Mouse (Mus musculus) cerebellum, adult 11 months (tissue): Measurements from ENCODE around the gene Aldh4a1.
A peak's percentile ranks its signal among the peaks of the same experiment; 100 is the strongest.

Experiments
- DNase-seq: peaks from one replicate; pipeline ENCODE4 v3.0.0; 2022

The Aldh4a1 gene

GRCm38 (mm10) chr4:139624706-139625105 lies 2.0 kb downstream of the Aldh4a1 start:
- no peak for DNase-seq

DNA sequence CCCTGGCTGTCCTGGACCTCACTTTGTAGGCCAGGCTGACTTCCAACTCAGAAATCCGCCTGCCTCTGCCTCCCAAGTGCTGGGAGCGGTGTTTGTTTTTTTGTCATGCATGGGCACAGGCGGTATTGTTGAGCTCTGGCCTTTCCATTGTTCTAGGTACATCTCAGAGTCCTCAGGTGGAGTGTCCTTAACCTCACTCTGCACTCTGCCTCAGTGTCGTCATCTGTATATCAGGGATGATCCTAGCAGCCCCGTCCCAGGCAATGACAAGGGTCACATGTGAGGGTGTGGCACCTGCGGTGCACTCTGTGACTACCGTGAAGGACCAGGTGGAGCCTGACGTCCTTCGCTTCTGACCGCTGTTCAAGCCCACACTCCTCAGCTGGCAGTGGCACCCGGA lies 4.7 kb downstream of the Aldh4a1 start:
- DNase-seq: no peak

DNA sequence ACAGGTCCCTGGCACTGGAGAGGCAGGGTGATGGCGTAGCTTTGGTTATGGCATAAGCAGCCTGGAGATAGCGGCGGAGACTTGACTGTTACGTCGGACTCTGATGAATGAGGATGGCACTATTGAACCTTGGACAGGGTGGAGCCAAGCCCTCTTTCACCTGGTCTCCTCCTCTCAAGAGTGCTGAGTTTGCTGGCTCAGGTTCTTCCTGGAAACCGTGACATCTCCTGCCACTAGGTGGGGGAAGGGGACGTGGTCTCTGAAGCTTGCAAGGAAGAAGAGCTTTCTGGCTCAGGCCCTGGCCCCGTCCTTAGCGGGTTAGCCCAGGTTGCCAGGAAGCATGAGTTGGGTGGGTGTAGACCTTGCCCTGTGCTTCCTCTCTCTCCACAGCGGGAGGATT lies 7.5 kb downstream of the Aldh4a1 start:
- no peak for DNase-seq

DNA sequence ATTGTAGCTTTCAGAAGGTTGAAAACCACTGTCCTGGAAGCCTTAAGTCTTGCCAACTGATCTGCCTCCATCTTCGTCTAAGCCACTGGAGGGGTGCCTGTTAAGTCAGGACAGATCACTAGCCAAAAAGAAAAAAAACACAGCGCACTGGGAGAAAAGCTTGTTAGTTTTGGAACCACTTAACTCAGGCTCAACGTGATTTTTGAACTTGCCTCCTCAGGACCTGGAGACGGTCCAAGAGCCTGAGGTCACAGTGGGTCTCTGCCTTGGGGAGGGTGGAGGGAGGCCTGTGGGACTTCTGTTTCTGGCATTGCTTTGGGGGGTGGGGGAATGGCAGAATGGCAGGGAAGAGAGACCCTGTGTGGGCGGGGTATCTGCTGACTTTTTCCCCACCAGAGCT lies 8.5 kb downstream of the Aldh4a1 start:
- DNase-seq: no peak

DNA sequence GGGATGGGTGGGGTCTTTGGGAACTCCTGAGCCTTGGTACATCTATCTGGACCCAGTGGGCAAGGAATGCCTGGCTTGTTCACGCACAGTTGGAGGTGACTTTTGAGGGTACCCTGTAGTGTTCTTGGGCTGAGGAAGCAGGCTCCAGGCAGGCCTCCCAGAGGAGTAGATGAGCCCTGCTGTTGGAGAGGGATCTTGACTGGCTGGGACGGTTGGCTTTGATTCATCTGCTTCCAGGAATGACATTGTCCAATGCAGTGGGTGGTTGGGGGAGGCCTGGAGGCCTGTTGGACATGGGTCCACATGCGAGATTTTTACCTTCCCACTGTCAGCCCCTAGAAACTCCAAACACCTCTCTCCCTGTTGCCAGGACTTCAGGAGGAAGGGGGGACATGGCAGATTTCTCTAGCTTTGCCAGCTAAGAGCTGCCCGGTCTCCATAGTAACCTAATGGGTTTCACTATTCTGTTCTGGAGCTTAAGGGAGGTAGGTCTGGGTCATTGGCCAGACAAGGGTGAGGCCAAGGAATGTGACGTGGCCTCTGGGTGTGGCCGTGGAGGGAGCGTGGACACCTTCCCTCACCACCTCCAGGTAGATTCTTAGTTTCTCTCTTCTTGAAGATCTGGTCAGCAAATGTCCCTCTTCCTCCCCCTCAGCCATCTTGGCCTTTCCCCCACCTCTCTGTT lies 9.0 kb downstream of the Aldh4a1 start:
- no peak for DNase-seq

- DNase-seq: no peak
Measured at GRCm38 (mm10) chr4:139632254-139632580, 9.6 kb downstream of the Aldh4a1 start.

GRCm38 (mm10) chr4:139636373-139636772 lies 13.7 kb downstream of the Aldh4a1 start:
- DNase-seq: peak; percentile 71

- no peak for DNase-seq
Measured at GRCm38 (mm10) chr4:139637847-139638246, 15.2 kb downstream of the Aldh4a1 start.

- DNase-seq: no peak
Measured at GRCm38 (mm10) chr4:139638356-139638755, 15.7 kb downstream of the Aldh4a1 start.

- no peak for DNase-seq
Measured at GRCm38 (mm10) chr4:139639801-139640200, 17.1 kb downstream of the Aldh4a1 start.

- no peak for DNase-seq
Measured at GRCm38 (mm10) chr4:139640333-139640732, 17.7 kb downstream of the Aldh4a1 start.

DNA sequence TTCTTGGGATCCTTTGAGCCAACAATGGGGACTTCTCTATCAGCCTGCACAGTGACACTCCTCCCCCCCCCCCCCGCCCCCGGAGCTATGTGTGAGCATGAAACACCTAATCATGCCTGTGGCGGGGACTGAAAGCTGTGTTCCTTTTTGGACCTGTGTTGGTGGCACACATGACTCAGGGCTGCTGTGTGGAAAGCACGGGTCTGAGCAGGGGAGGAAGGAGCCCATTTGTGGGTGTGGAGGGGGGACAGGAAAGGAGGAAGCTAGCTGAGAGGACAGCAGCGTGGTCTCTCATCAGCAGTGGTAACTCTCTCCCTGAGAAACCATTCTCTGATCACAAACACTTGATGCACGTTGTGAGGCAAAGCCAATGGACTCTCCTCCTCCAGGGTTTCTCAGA lies 18.1 kb downstream of the Aldh4a1 start:
- DNase-seq: no peak

DNA sequence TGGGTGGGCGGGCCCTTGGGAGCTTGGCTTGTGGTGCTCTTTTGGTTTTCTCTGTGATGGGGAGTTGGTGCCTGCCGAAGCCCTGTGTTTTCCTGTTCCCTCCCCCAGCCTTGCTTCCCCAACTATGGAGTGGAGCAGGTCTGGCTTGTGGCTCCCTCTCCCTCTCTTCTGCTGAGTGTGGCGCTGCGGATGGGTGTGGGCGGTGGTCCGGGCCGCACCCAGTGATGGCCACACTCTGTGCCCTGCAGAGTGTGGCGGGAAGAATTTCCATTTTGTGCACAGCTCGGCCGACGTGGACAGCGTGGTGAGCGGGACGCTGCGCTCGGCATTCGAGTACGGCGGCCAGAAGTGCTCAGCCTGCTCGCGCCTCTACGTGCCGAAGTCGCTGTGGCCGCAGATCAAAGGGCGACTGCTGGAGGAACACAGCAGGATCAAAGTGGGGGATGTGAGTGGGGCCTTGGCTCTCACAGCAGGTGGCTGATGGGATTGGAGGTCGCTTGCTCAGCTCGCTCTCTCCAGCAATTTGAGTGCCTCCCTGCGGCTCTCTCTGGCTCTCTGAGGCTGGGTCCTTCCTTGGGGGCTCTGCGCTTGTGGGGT lies 19.3 kb downstream of the Aldh4a1 start:
- no peak for DNase-seq

DNA sequence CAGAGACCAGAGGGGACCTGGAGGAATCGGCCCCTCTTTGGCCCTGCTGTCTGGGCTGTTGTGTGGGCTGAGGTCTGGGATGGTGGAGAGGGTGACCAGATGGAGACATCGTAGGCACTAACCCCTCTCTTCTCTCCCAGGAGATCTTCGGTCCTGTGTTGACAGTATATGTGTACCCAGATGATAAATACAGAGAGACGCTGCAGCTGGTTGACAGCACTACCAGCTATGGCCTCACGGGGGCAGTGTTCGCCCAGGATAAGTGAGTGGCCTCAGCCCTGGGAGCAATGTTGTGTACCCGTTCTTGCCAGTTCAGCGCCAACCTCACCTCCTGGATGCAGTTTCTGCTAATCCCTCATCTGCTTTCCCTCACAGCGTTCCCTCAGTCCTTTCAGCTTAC lies 21.3 kb downstream of the Aldh4a1 start:
- peak; percentile 73 for DNase-seq

DNA sequence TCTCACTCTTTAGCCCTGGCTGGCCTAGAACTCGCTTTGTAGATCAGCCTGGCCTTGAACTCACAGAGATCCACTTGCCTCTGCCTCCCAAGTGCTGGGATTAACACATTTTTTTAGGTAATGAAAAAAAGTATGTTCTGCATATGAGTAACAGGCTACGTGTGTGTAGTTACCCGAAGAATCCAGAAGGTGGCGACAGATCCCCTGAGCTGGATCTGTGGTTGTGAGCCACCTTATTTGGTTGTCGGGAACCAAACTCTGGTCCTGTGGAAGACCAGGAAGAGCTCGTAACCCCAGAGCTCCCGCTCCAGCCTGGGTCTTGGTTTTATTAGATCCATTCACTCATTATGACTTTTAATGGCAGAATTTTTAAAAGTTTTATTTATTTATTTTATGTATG lies 24.2 kb downstream of the Aldh4a1 start:
- DNase-seq: no peak

- DNase-seq: no peak
Measured at GRCm38 (mm10) chr4:139650086-139650743, 27.5 kb downstream of the Aldh4a1 start.

GRCm38 (mm10) chr4:139650907-139651306 lies 28.2 kb downstream of the Aldh4a1 start:
- DNase-seq: no peak

DNA sequence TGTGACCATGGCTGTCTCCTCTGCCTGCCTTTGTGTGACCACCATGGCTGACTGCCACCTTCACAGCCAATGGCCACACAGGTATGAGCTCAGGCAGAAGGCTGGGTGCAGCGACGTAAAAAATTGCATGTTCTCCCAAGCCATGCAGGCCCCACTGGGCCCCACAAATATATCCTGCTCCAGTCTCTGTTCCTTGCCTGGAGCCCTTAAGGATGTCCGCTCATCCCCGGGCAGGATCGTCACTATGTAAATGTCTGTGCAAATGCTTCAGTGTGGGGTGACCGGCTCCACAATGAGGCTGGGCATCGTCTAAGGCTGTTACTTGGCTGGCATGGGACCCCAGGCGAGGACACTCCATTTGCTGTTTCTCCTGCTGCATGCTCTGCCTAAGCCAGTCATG lies 30.6 kb downstream of the Aldh4a1 start, which contains the start of gene Tas1r2:
Gene Tas1r2 (plus strand): TSS at position 301 of the 400 bp plus-strand sequence.
- DNase-seq: no peak

DNA sequence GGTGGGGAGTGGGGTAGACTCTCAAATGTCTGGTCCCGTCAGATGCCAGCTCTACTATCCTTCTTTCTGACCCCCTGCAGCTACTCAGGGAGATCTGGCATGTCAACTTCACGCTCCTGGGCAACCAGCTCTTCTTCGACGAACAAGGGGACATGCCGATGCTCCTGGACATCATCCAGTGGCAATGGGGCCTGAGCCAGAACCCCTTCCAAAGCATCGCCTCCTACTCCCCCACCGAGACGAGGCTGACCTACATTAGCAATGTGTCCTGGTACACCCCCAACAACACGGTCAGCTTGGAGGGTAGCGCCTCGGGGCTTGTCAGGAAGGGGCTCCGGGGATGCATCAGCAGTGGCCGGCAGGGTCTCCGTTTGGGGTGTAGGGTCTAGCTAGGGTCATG lies 39.2 kb downstream of the Aldh4a1 start:
- no peak for DNase-seq

- DNase-seq: no peak
Measured at GRCm38 (mm10) chr4:139667632-139668031, 45.0 kb downstream of the Aldh4a1 start.

DNA sequence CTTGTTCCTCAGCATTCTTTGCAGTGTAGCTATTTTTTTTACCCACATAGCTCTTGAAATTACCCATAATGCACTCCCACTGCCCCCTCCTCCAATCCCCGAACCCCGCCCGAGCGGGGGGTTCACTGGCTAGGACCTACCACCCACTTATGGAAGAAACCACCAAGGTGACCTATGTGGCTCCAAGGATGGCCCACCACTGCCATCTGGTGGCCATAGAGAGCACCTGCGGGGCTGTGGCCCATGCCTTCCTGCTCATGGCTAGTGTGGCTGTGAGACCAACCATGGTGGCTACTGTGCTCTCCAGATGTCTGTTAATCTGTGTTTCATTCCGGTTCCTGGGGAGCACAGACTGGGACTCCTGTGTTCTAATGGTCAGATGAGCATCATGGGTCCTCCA lies 47.2 kb downstream of the Aldh4a1 start:
- DNase-seq: peak; percentile 55

- DNase-seq: no peak
Measured at GRCm38 (mm10) chr4:139675696-139676095, 53.0 kb downstream of the Aldh4a1 start.

GRCm38 (mm10) chr4:139683728-139684638 lies 61.3 kb downstream of the Aldh4a1 start:
- DNase-seq: no peak
